Mouse (Mus musculus): ENCODE data around the gene Me1. TPM values are rescaled to one million over a fixed set of nuclear protein-coding genes. Genes with fewer than 3 reads are reported as not detected.

The Me1 gene
- polyA plus RNA-seq, 1 experiment from 2014 or later, result 10.3 TPM

- H3K27me3 ChIP-seq (ENCODE audit: insufficient read depth, low read length), result no peaks in the 10 kb centered on the region
- WGBS (ENCODE audit: insufficient replicate concordance), result 73% methylated on average over 2 of the region's 2 CpGs
- no peak overlapping the region for H3K4me3 ChIP-seq (ENCODE audit: low read depth, low read length)
- no peak for ATAC-seq
- no peak overlapping the region for H3K27ac ChIP-seq (ENCODE audit: low read depth)
- no peak for TF ChIP-seq EP300 (IDR thresholded peaks at IDR 0.05; ENCODE audit: low read depth)
- no peak for TF ChIP-seq CTCF (IDR thresholded peaks at IDR 0.05; ENCODE audit: low read depth)
- no peaks in the 10 kb centered on the region for H3K9me3 ChIP-seq (ENCODE audit: low read length)
- H3K4me2 ChIP-seq (ENCODE audit: low read depth, low read length), result no peak overlapping the region
- DNase-seq, result no peak
- H3K36me3 ChIP-seq (replicated peaks; ENCODE audit: insufficient read depth, low read length), result no peaks in the 10 kb centered on the region
- no peaks in the 10 kb centered on the region for H3K4me1 ChIP-seq (ENCODE audit: insufficient read depth)
- no peak overlapping the region for H3K9ac ChIP-seq (replicated peaks)
Measured at GRCm38 (mm10) chr9:86660327-86660726, 35.4 kb downstream of the Me1 start.

- Histone ChIP-seq H3K27me3 (ENCODE audit: insufficient read depth, low read length) (no peaks in the 10 kb centered on the region), H3K9ac (replicated peaks) (no peak overlapping the region), H3K4me1 (ENCODE audit: insufficient read depth) (no peaks in the 10 kb centered on the region), H3K4me3 (ENCODE audit: low read depth, low read length) (no peak overlapping the region), H3K36me3 (replicated peaks; ENCODE audit: insufficient read depth, low read length) (no peaks in the 10 kb centered on the region), H3K4me2 (ENCODE audit: low read depth, low read length) (no peak overlapping the region), H3K27ac (ENCODE audit: low read depth) (no peak overlapping the region), H3K9me3 (ENCODE audit: low read length) (no peaks in the 10 kb centered on the region)
- TF ChIP-seq EP300 (IDR thresholded peaks at IDR 0.05; ENCODE audit: low read depth), result no peak
- no peak for DNase-seq
- no peak for ATAC-seq
- 85% methylated on average over 4 of the region's 4 CpGs for WGBS (ENCODE audit: insufficient replicate concordance)
Measured at GRCm38 (mm10) chr9:86658347-86658746, 37.4 kb downstream of the Me1 start.

GRCm38 (mm10) chr9:86652194-86652593, 43.6 kb downstream of the Me1 start:
- Histone ChIP-seq H3K27me3 (ENCODE audit: insufficient read depth, low read length) (no peaks in the 10 kb centered on the region), H3K36me3 (replicated peaks; ENCODE audit: insufficient read depth, low read length) (no peaks in the 10 kb centered on the region), H3K9me3 (ENCODE audit: low read length) (no peaks in the 10 kb centered on the region), H3K4me2 (ENCODE audit: low read depth, low read length) (no peak overlapping the region), H3K4me3 (ENCODE audit: low read depth, low read length) (no peak overlapping the region), H3K4me1 (ENCODE audit: insufficient read depth) (no peaks in the 10 kb centered on the region), H3K9ac (replicated peaks) (no peak overlapping the region), H3K27ac (ENCODE audit: low read depth) (no peak overlapping the region)
- no peak for DNase-seq
- no peak for ATAC-seq
- TF ChIP-seq EP300 (IDR thresholded peaks at IDR 0.05; ENCODE audit: low read depth) (no peak), CTCF (IDR thresholded peaks at IDR 0.05; ENCODE audit: low read depth) (no peak)
- WGBS (ENCODE audit: insufficient replicate concordance), result 74% methylated on average over 1 of the region's 1 CpGs

GRCm38 (mm10) chr9:86651254-86651653, 44.5 kb downstream of the Me1 start:
- no peak overlapping the region for H3K4me3 ChIP-seq (ENCODE audit: low read depth, low read length)
- H3K27ac ChIP-seq (ENCODE audit: low read depth), result no peak overlapping the region
- WGBS (ENCODE audit: insufficient replicate concordance), result 79% methylated on average over 3 of the region's 3 CpGs
- H3K4me1 ChIP-seq (ENCODE audit: insufficient read depth), result no peaks in the 10 kb centered on the region
- H3K4me2 ChIP-seq (ENCODE audit: low read depth, low read length), result no peak overlapping the region
- H3K27me3 ChIP-seq (ENCODE audit: insufficient read depth, low read length), result no peaks in the 10 kb centered on the region
- DNase-seq, result no peak
- no peak overlapping the region for H3K9ac ChIP-seq (replicated peaks)
- no peak for ATAC-seq
- no peaks in the 10 kb centered on the region for H3K36me3 ChIP-seq (replicated peaks; ENCODE audit: insufficient read depth, low read length)
- no peak for TF ChIP-seq EP300 (IDR thresholded peaks at IDR 0.05; ENCODE audit: low read depth)
- TF ChIP-seq CTCF (IDR thresholded peaks at IDR 0.05; ENCODE audit: low read depth), result no peak
- no peaks in the 10 kb centered on the region for H3K9me3 ChIP-seq (ENCODE audit: low read length)

GRCm38 (mm10) chr9:86650822-86651221, 44.9 kb downstream of the Me1 start:
- Histone ChIP-seq H3K4me1 (ENCODE audit: insufficient read depth) (no peaks in the 10 kb centered on the region), H3K27me3 (ENCODE audit: insufficient read depth, low read length) (no peaks in the 10 kb centered on the region), H3K36me3 (replicated peaks; ENCODE audit: insufficient read depth, low read length) (no peaks in the 10 kb centered on the region), H3K9ac (replicated peaks) (no peak overlapping the region), H3K27ac (ENCODE audit: low read depth) (no peak overlapping the region), H3K9me3 (ENCODE audit: low read length) (no peaks in the 10 kb centered on the region), H3K4me2 (ENCODE audit: low read depth, low read length) (no peak overlapping the region), H3K4me3 (ENCODE audit: low read depth, low read length) (no peak overlapping the region)
- TF ChIP-seq EP300 (IDR thresholded peaks at IDR 0.05; ENCODE audit: low read depth) (no peak), CTCF (IDR thresholded peaks at IDR 0.05; ENCODE audit: low read depth) (no peak)
- ATAC-seq (no peak), DNase-seq (no peak)
- 81% methylated on average over 5 of the region's 5 CpGs for WGBS (ENCODE audit: insufficient replicate concordance)

- Histone ChIP-seq H3K4me2 (ENCODE audit: low read depth, low read length) (no peak overlapping the region; the same call in 1 of the 2 replicates), H3K4me3 (ENCODE audit: low read depth, low read length) (no peak overlapping the region), H3K36me3 (replicated peaks; ENCODE audit: insufficient read depth, low read length) (no peaks in the 10 kb centered on the region), H3K9ac (replicated peaks) (no peak overlapping the region), H3K27me3 (ENCODE audit: insufficient read depth, low read length) (no peaks in the 10 kb centered on the region), H3K9me3 (ENCODE audit: low read length) (no peaks in the 10 kb centered on the region), H3K4me1 (ENCODE audit: insufficient read depth) (no peaks in the 10 kb centered on the region), H3K27ac (ENCODE audit: low read depth) (no peak overlapping the region)
- DNase-seq, result no peak
- ATAC-seq, result peak; percentile 76
- no peak for TF ChIP-seq CTCF (IDR thresholded peaks at IDR 0.05; ENCODE audit: low read depth)
- no peak for TF ChIP-seq EP300 (IDR thresholded peaks at IDR 0.05; ENCODE audit: low read depth)
- 36% methylated on average over 7 of the region's 7 CpGs for WGBS (ENCODE audit: insufficient replicate concordance)
Measured at GRCm38 (mm10) chr9:86647931-86648550, 47.7 kb downstream of the Me1 start.

GRCm38 (mm10) chr9:86646807-86647206, 48.9 kb downstream of the Me1 start:
- Histone ChIP-seq H3K9ac (replicated peaks) (no peak overlapping the region), H3K27me3 (ENCODE audit: insufficient read depth, low read length) (no peaks in the 10 kb centered on the region), H3K4me3 (ENCODE audit: low read depth, low read length) (no peak overlapping the region), H3K36me3 (replicated peaks; ENCODE audit: insufficient read depth, low read length) (no peaks in the 10 kb centered on the region), H3K4me1 (ENCODE audit: insufficient read depth) (no peaks in the 10 kb centered on the region), H3K4me2 (ENCODE audit: low read depth, low read length) (no peak overlapping the region), H3K9me3 (ENCODE audit: low read length) (no peaks in the 10 kb centered on the region), H3K27ac (ENCODE audit: low read depth) (no peak overlapping the region)
- WGBS (ENCODE audit: insufficient replicate concordance), result 8% methylated on average over 1 of the region's 1 CpGs
- no peak for ATAC-seq
- TF ChIP-seq CTCF (IDR thresholded peaks at IDR 0.05; ENCODE audit: low read depth), result peak; percentile 38; the same call in 1 of the 2 replicates
- TF ChIP-seq EP300 (IDR thresholded peaks at IDR 0.05; ENCODE audit: low read depth), result no peak
- no peak for DNase-seq

Measured in liver, postnatal 0 days (tissue).